Mouse (Mus musculus): Measurements from ENCODE around the gene Gm9112.
"Not testable (repeated sequence)": the region's sequence is repeated elsewhere in the genome, so short reads cannot be mapped to it uniquely, and the experiment has no call there.

Gm9112 gene

GRCm38 (mm10) chrX:102707535-102707934 lies at the start of gene Gm9112, which contains the start of gene Dmrtc1b:
Gm9112 (minus strand) TSS chrX:102707635.
Dmrtc1b (plus strand) TSS chrX:102707865.
- DNase-seq (ENCODE audit: low spot score) = not testable (repeated sequence)

DNA sequence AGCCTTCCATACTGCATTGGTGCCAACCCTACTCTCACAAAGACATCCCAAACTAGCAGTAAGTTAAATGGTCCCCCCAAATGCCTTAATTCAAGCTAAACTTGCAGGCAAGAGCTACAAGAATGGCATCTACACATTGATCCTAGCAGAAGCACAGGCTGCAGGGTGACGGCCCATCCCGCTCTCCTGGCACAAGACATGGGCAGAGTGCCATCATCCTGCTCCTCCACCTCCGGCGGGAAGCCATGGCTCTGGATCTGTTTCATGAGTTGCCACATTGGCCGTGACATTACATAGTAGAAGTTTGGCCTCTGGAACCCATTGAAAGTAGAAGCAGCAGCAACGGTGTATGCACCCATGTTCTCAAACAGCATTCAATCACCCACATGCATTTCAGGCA lies 16.8 kb upstream of the Gm9112 start:
- not testable (repeated sequence) for DNase-seq (ENCODE audit: low spot score)

DNA sequence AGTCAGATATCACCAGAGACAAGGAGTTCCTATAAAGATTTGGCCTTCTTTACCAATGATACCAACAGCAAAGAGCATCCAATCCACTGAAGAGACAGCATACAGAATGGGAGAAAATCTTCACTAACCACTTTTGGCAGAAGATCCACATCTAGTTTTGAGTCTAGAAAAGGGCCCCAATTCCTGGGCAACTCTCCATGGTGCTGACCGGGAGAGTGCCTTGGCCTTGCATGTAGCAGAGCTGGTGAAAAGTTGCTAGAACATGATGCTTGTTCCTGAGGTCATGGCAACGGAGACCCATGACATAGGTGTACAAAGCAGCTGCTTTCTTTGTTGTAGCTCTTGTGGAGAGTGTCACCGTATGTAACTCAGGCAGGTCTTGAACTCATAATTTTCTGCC lies 6.8 kb downstream of the Gm9112 start:
- DNase-seq (ENCODE audit: low spot score) = peak; percentile 7

GRCm38 (mm10) chrX:102689252-102689651 lies 18.2 kb downstream of the Gm9112 start:
- DNase-seq (ENCODE audit: low spot score) = peak; percentile 20

DNA sequence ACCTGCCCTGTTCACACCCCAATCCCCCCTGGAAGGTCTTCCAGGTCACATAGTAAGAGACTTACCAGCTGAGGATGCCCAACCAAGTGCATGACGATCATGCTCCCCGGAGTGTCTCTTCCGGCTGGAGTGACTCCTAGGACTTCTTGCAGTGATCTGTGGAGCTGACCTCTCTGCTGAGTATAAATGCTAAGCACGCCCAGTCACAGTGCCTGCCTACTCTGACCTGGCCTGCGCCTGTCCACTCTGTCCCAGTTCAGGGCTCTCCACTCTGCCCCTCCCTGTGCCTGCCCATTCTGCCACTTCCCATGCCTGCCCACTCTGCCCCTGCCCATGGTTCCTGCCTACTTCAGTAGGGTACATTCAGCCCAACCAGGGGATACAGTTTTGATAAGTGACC lies 20.6 kb downstream of the Gm9112 start, which contains the start of gene Gm3880:
Gene Gm3880 (minus strand): TSS at position 101 of the 400 bp plus-strand sequence.
- not testable (repeated sequence) for DNase-seq (ENCODE audit: low spot score)

GRCm38 (mm10) chrX:102684706-102685105 lies 22.7 kb downstream of the Gm9112 start:
- not testable (repeated sequence) for DNase-seq (ENCODE audit: low spot score)

GRCm38 (mm10) chrX:102666641-102667040 lies 40.8 kb downstream of the Gm9112 start:
- no peak for DNase-seq (ENCODE audit: low spot score)

DNA sequence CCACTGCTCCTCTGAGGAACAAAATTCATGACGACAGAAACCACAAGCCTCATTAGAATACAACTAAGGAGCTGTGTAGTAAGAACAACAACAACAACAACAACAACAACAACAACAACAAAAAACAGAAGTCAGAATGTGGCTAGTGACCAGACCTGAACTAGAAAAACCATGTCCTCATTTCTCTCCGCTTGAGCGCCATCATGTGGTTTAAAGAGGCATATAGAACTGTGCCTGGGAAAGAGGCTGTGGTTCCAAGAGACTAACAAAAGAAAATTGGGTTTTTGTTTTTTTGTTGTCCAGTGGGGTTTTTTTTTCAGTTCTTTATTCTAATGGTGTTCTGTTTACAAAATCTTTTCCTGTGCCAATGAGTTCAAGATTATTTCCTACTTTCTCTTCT lies 46.7 kb downstream of the Gm9112 start:
- DNase-seq (ENCODE audit: low spot score) = peak; percentile 61
